ENCODE assay signal across 8 mouse cellular contexts in the genomic region with DNA sequence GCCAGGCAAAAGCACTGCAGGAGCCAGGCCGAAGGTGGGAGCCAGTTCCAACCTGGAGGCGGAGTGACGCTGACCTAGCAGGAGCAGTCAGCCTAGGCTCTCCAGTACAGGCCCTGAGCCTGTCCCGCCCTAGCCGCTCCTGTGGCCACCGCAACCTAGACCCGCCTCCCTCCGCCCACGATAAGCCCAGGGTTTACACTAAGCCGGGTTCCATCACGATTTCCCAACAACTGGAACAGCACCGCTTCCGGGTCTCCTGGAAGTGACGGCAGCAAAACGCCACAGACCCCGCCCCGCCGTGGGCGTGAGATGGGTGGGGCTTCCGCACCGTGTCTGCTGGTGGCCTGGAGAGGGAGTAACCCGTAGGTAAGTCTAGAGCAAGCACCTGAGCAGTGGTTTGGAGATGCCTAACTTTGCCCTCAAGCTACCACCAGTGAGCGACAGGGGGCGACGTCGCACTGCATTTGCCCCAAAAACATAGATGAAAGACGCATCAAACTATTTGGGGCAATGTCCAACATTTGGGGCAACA. TPM values are rescaled to one million over a fixed set of nuclear protein-coding genes. Genes with fewer than 3 reads are reported as not detected.
DNase-seq lines count a peak whose midpoint lies in the region; ATAC-seq and TF ChIP-seq lines count a peak whose summit lies in the region.

No protein-coding gene starts in this region.

- H3K27ac ChIP-seq in gastrocnemius, adult 2 months: peak overlapping the region; percentile 97
- peak overlapping the region; percentile 54; the same call in 1 of the 2 replicates for H3K27ac ChIP-seq in hindbrain, postnatal 0 days
- peak overlapping the region; percentile 66 for H3K27ac ChIP-seq in left cerebral cortex, adult 2 months

- H3K4me3 ChIP-seq in gastrocnemius, adult 2 months: peak overlapping the region; percentile 80
- H3K4me3 ChIP-seq in hindbrain, postnatal 0 days (ENCODE audit: low read length): peak overlapping the region; percentile 66
- peak overlapping the region; percentile 85 for H3K4me3 ChIP-seq in left cerebral cortex, adult 2 months

- no peaks in the 10 kb centered on the region for H3K9me3 ChIP-seq in hindbrain, postnatal 0 days (ENCODE audit: low read length)

- peak; percentile 60 for TF ChIP-seq CTCF in gastrocnemius, adult 2 months (IDR thresholded peaks at IDR 0.05)
- TF ChIP-seq CTCF in hindbrain, postnatal 0 days (IDR thresholded peaks at IDR 0.05; ENCODE audit: low read depth): peak; percentile 81
- TF ChIP-seq CTCF in left cerebral cortex, adult 2 months (IDR thresholded peaks at IDR 0.05): peak; percentile 61

- intact Hi-C loops in gastrocnemius, adult 2 months (cut with DNase I): loop anchor here (5.0 kb wide), 2 partner anchors 41 to 159 kb away; no protein-coding TSS in a partner anchor
- intact Hi-C loops in left cerebral cortex, adult 2 months (cut with DNase I): loop anchor here (5.0 kb wide), 3 partner anchors 159 to 601 kb away; partner anchors contain the start of gene Lrrc4

- DNase-seq in ZHBTc4 (ENCODE audit: low read depth, low spot score): peak; percentile 97
- peak; percentile 97 for DNase-seq in gastrocnemius, adult 2 months
- peak; percentile 96 for DNase-seq in hindbrain, postnatal 0 days (ENCODE audit: low spot score)
- DNase-seq in left cerebral cortex, adult 2 months (ENCODE audit: extremely low spot score in 1 of 2, low spot score in 2 of 2): peak; percentile 91 to 95
- peak; percentile 93 to 95 for DNase-seq in right cerebral cortex, adult 2 months (ENCODE audit: low spot score in 2 of 2)
- peak; percentile 97 for DNase-seq in urinary bladder, postnatal 14 days (ENCODE audit: low spot score)

- peak overlapping the region; percentile 96 for H3K4me2 ChIP-seq in hindbrain, postnatal 0 days (ENCODE audit: low read depth, low read length)

- H3K36me3 ChIP-seq in hindbrain, postnatal 0 days (ENCODE audit: insufficient read depth, low read length): peaks cover 17% of the 10 kb centered on the region

- H3K4me1 ChIP-seq in hindbrain, postnatal 0 days (ENCODE audit: insufficient read depth, low read length): peaks cover 30% of the 10 kb centered on the region

- WGBS in hindbrain, postnatal 0 days: under 1% methylated on average over 26 of the region's 27 CpGs

- H3K27me3 ChIP-seq in hindbrain, postnatal 0 days (ENCODE audit: insufficient read depth, low read length): no peaks in the 10 kb centered on the region

- ATAC-seq in common myeloid progenitor, adult 5-6 weeks (replicated peaks; ENCODE audit: low read depth, poor library complexity, severe bottlenecking): peak; percentile 86
- ATAC-seq in hindbrain, postnatal 0 days: peak; percentile 91
- ATAC-seq in megakaryocyte, adult 5-6 weeks (ENCODE audit: poor library complexity, severe bottlenecking): peak; percentile 85

- peak overlapping the region; percentile 76 for H3K9ac ChIP-seq in hindbrain, postnatal 0 days (replicated peaks; ENCODE audit: low read length)

RNA-seq across cellular contexts. Expression of gene Arf5, which starts 1.8 kb away (rescaled TPM):
- total RNA-seq in common myeloid progenitor, adult 5-6 weeks (2017): 31.9 and 39.4 TPM in 2 replicates
- total RNA-seq in gastrocnemius, adult 2 months (2021): 10 to 100 TPM; 75.7 to 82.4 TPM
- 397 and 402 TPM in 2 replicates for total RNA-seq in hindbrain, postnatal 0 days (2014; rRNA removed)
- polyA plus RNA-seq in hindbrain, postnatal 0 days (2015; fragmentation: Nextera tagmentation; extraction: Ambion mirVana): 458 and 482 TPM in 2 replicates
- 100 to 1,000 TPM; 263 TPM for total RNA-seq in left cerebral cortex, adult 2 months (2021)
- total RNA-seq in megakaryocyte, adult 5-6 weeks (2015): 68.1 and 109 TPM in 2 replicates
- 48.1 and 70.7 TPM in 2 replicates for total RNA-seq in megakaryocyte, adult 5-6 weeks (2017)

RNA-seq across cellular contexts. Expression of gene Fscn3, which starts 6.1 kb away (rescaled TPM):
- not detected in 2 replicates for total RNA-seq in common myeloid progenitor, adult 5-6 weeks (2017)
- not detected for total RNA-seq in gastrocnemius, adult 2 months (2021)
- total RNA-seq in hindbrain, postnatal 0 days (2014; rRNA removed): not detected in 2 replicates
- not detected in 2 replicates for polyA plus RNA-seq in hindbrain, postnatal 0 days (2015; fragmentation: Nextera tagmentation; extraction: Ambion mirVana)
- not detected for total RNA-seq in left cerebral cortex, adult 2 months (2021)
- total RNA-seq in megakaryocyte, adult 5-6 weeks (2015): not detected in 2 replicates
- total RNA-seq in megakaryocyte, adult 5-6 weeks (2017): not detected in 2 replicates

RNA-seq across cellular contexts. Expression of gene Gcc1, which starts 6.7 kb away (rescaled TPM):
- 12.3 and 18.8 TPM in 2 replicates for total RNA-seq in common myeloid progenitor, adult 5-6 weeks (2017)
- total RNA-seq in gastrocnemius, adult 2 months (2021): 1 to 10 TPM; 5.8 to 7.9 TPM
- 15.7 and 20.2 TPM in 2 replicates for total RNA-seq in hindbrain, postnatal 0 days (2014; rRNA removed)
- polyA plus RNA-seq in hindbrain, postnatal 0 days (2015; fragmentation: Nextera tagmentation; extraction: Ambion mirVana): 7.7 and 8.7 TPM in 2 replicates
- 10 to 100 TPM; 20.9 to 25.7 TPM for total RNA-seq in left cerebral cortex, adult 2 months (2021)
- 4.2 and 4.8 TPM in 2 replicates for total RNA-seq in megakaryocyte, adult 5-6 weeks (2015)
- 14.2 and 19.7 TPM in 2 replicates for total RNA-seq in megakaryocyte, adult 5-6 weeks (2017)

RNA-seq across cellular contexts. Expression of gene Zfp800, which starts 23.7 kb away (rescaled TPM):
- total RNA-seq in common myeloid progenitor, adult 5-6 weeks (2017): 69.4 and 73.9 TPM in 2 replicates
- total RNA-seq in gastrocnemius, adult 2 months (2021): 1 to 10 TPM; 6.0 to 7.4 TPM
- 14.5 and 18.4 TPM in 2 replicates for total RNA-seq in hindbrain, postnatal 0 days (2014; rRNA removed)
- 21.4 and 21.8 TPM in 2 replicates for polyA plus RNA-seq in hindbrain, postnatal 0 days (2015; fragmentation: Nextera tagmentation; extraction: Ambion mirVana)
- 10 to 100 TPM; 20.9 to 24.5 TPM for total RNA-seq in left cerebral cortex, adult 2 months (2021)
- total RNA-seq in megakaryocyte, adult 5-6 weeks (2015): 29.3 and 40.3 TPM in 2 replicates
- 36.1 and 48.9 TPM in 2 replicates for total RNA-seq in megakaryocyte, adult 5-6 weeks (2017)

RNA-seq across cellular contexts. Expression of gene Pax4, which starts 27.6 kb away (rescaled TPM):
- not detected in 2 replicates for total RNA-seq in common myeloid progenitor, adult 5-6 weeks (2017)
- not detected for total RNA-seq in gastrocnemius, adult 2 months (2021)
- not detected in 2 replicates for total RNA-seq in hindbrain, postnatal 0 days (2014; rRNA removed)
- 0.20 and 0.23 TPM in 2 replicates for polyA plus RNA-seq in hindbrain, postnatal 0 days (2015; fragmentation: Nextera tagmentation; extraction: Ambion mirVana)
- not detected for total RNA-seq in left cerebral cortex, adult 2 months (2021)
- total RNA-seq in megakaryocyte, adult 5-6 weeks (2015): not detected in 2 replicates
- total RNA-seq in megakaryocyte, adult 5-6 weeks (2017): not detected in 2 replicates

Comparison
In these comparisons a context has a peak if more than half of its experiments do, and no peak if none do; other contexts are left out.
1. Peak in every context shown above with its lines: DNase-seq, ATAC-seq, H3K4me3 ChIP-seq and H3K27ac ChIP-seq.